Mouse (Mus musculus): ENCODE results near the gene Arl4c. TPM values are rescaled to one million over a fixed set of nuclear protein-coding genes. Genes with fewer than 3 reads are reported as not detected.

Gene Arl4c
- total and polyA plus RNA-seq, 3 experiments, result not detected

GRCm38 (mm10) chr1:88739546-88739945, 37.5 kb upstream of the Arl4c start:
- no peak overlapping the region for H3K9ac ChIP-seq (ENCODE audit: control insufficient read depth, low read depth, low read length, poor library complexity, severe bottlenecking)
- no peaks in the 10 kb centered on the region for H3K79me2 ChIP-seq (ENCODE audit: control insufficient read depth, insufficient read depth, low read length, poor library complexity)
- no peaks in the 10 kb centered on the region for H3K4me1 ChIP-seq (ENCODE audit: control insufficient read depth in 1 of 2, insufficient read depth in 2 of 2, low read length in 2 of 2)
- no peaks in the 10 kb centered on the region for H3K36me3 ChIP-seq (ENCODE audit: control insufficient read depth in 1 of 2, insufficient read depth in 2 of 2, low read length in 2 of 2)
- H3K9me3 ChIP-seq (replicated peaks; ENCODE audit: insufficient read depth, low read length), result no peaks in the 10 kb centered on the region
- TF ChIP-seq SIN3A (IDR thresholded peaks at IDR 0.05; ENCODE audit: low read length) (no peak), BHLHE40 (IDR thresholded peaks at IDR 0.05; ENCODE audit: borderline replicate concordance, low read depth, low read length) (no peak), CTCF (IDR thresholded peaks at IDR 0.05 in 2 of 3, conservative IDR thresholded peaks at IDR 0.05 in 1 of 3; ENCODE audit: control insufficient read depth in 1 of 3, insufficient read depth in 1 of 3, low read depth in 2 of 3, low read length in 3 of 3, poor library complexity in 1 of 3, severe bottlenecking in 1 of 3) (no peak), MYB (IDR thresholded peaks at IDR 0.05; ENCODE audit: low read depth, low read length) (no peak), NRF1 (IDR thresholded peaks at IDR 0.05; ENCODE audit: insufficient read depth, low read depth, low read length, poor library complexity, severe bottlenecking) (no peak), MAZ (IDR thresholded peaks at IDR 0.05; ENCODE audit: low read depth, low read length) (no peak), RAD21 (IDR thresholded peaks at IDR 0.05; ENCODE audit: low read depth, low read length) (no peak), JUND (IDR thresholded peaks at IDR 0.05; ENCODE audit: low read depth, low read length) (no peak), GABPA (IDR thresholded peaks at IDR 0.05; ENCODE audit: low read depth, low read length) (no peak), HCFC1 (IDR thresholded peaks at IDR 0.05; ENCODE audit: low read depth, low read length) (no peak), SMC3 (IDR thresholded peaks at IDR 0.05; ENCODE audit: low read depth, low read length) (no peak), E2F4 (IDR thresholded peaks at IDR 0.05; ENCODE audit: borderline replicate concordance, low read depth, low read length) (no peak)
- H3K27ac ChIP-seq (ENCODE audit: control insufficient read depth, low read depth, low read length), result no peak overlapping the region
- no peak for DNase-seq (ENCODE audit: low read depth, low spot score)
- no peaks in the 10 kb centered on the region for H3K27me3 ChIP-seq (ENCODE audit: control insufficient read depth in 1 of 2, insufficient read depth in 2 of 2, low read length in 2 of 2)
- H3K4me3 ChIP-seq (ENCODE audit: control insufficient read depth in 1 of 2, insufficient read depth in 1 of 2, low read depth in 2 of 2, low read length in 2 of 2), result no peak overlapping the region

GRCm38 (mm10) chr1:88738931-88739330, 36.9 kb upstream of the Arl4c start:
- Histone ChIP-seq H3K4me3 (ENCODE audit: control insufficient read depth in 1 of 2, insufficient read depth in 1 of 2, low read depth in 2 of 2, low read length in 2 of 2) (no peak overlapping the region), H3K79me2 (ENCODE audit: control insufficient read depth, insufficient read depth, low read length, poor library complexity) (no peaks in the 10 kb centered on the region), H3K9me3 (replicated peaks; ENCODE audit: insufficient read depth, low read length) (no peaks in the 10 kb centered on the region), H3K4me1 (ENCODE audit: control insufficient read depth in 1 of 2, insufficient read depth in 2 of 2, low read length in 2 of 2) (no peaks in the 10 kb centered on the region), H3K9ac (ENCODE audit: control insufficient read depth, low read depth, low read length, poor library complexity, severe bottlenecking) (no peak overlapping the region), H3K36me3 (ENCODE audit: control insufficient read depth in 1 of 2, insufficient read depth in 2 of 2, low read length in 2 of 2) (no peaks in the 10 kb centered on the region), H3K27ac (ENCODE audit: control insufficient read depth, low read depth, low read length) (no peak overlapping the region), H3K27me3 (ENCODE audit: control insufficient read depth in 1 of 2, insufficient read depth in 2 of 2, low read length in 2 of 2) (no peaks in the 10 kb centered on the region)
- TF ChIP-seq E2F4 (IDR thresholded peaks at IDR 0.05; ENCODE audit: borderline replicate concordance, low read depth, low read length) (no peak), MYC (IDR thresholded peaks at IDR 0.05; ENCODE audit: low read depth, low read length) (no peak), MXI1 (IDR thresholded peaks at IDR 0.05; ENCODE audit: low read depth, low read length) (no peak), ZNF384 (IDR thresholded peaks at IDR 0.05; ENCODE audit: low read depth, low read length) (no peak), UBTF (IDR thresholded peaks at IDR 0.05; ENCODE audit: borderline replicate concordance, insufficient read depth, low read depth, low read length) (no peak), MAFK (IDR thresholded peaks at IDR 0.05; ENCODE audit: borderline replicate concordance, low read depth, low read length) (no peak), SMC3 (IDR thresholded peaks at IDR 0.05; ENCODE audit: low read depth, low read length) (no peak)
- no peak for DNase-seq (ENCODE audit: low read depth, low spot score)

Measured in MEL (cell line).